In genomic region chr2:131186771-131187601, GRCm38 (mm10) we compare ENCODE assay signal across 8 mouse cellular contexts. TPM values are rescaled to one million over a fixed set of nuclear protein-coding genes. Genes with fewer than 3 reads are reported as not detected.
DNase-seq lines count a peak whose midpoint lies in the region; ATAC-seq and TF ChIP-seq lines count a peak whose summit lies in the region.

Cdc25b (plus strand) TSS chr2:131186949.
Spef1 (minus strand) TSS chr2:131187282.

- peak; percentile 41; the same call in 1 of the 2 replicates for TF ChIP-seq POLR2A in cerebellum, adult 2 months (IDR thresholded peaks at IDR 0.05; ENCODE audit: borderline replicate concordance, insufficient read depth, low read length)

- 1% methylated on average over 43 of the region's 43 CpGs for WGBS in cerebellum, adult 2 months
- 1% methylated on average over 43 of the region's 43 CpGs for WGBS in forebrain, postnatal 0 days
- 2% methylated on average over 37 of the region's 43 CpGs for WGBS in lung, postnatal 0 days

- H3K27me3 ChIP-seq in cerebellum, adult 2 months (ENCODE audit: control insufficient read depth, insufficient read depth, low read length) = no peaks in the 10 kb centered on the region
- H3K27me3 ChIP-seq in forebrain, postnatal 0 days (ENCODE audit: insufficient read depth, low read length) = no peaks in the 10 kb centered on the region
- no peaks in the 10 kb centered on the region for H3K27me3 ChIP-seq in lung, postnatal 0 days (replicated peaks; ENCODE audit: insufficient read depth, low read length)

- peak; percentile 93 for ATAC-seq in forebrain, postnatal 0 days
- peak; percentile 91 for ATAC-seq in lung, postnatal 0 days

- peak within 1 kb of the TSS; percentile 81 for H3K4me2 ChIP-seq in forebrain, postnatal 0 days (ENCODE audit: low read depth)
- peak within 1 kb of the TSS; percentile 83 for H3K4me2 ChIP-seq in lung, postnatal 0 days (replicated peaks; ENCODE audit: low read depth, low read length)

- intact Hi-C loops in heart, postnatal 36 days (cut with DNase I) = no loop called here

- peak within 1 kb of the TSS; percentile 92 for H3K4me3 ChIP-seq in cerebellum, adult 2 months (replicated peaks; ENCODE audit: insufficient read depth, low read depth, low read length)
- H3K4me3 ChIP-seq in forebrain, postnatal 0 days (ENCODE audit: low read depth, low read length) = peak within 1 kb of the TSS; percentile 58
- peak within 1 kb of the TSS; percentile 62 for H3K4me3 ChIP-seq in lung, postnatal 0 days (ENCODE audit: low read depth, low read length)

- H3K36me3 ChIP-seq in forebrain, postnatal 0 days (ENCODE audit: insufficient read depth) = no peaks in the 10 kb centered on the region
- H3K36me3 ChIP-seq in lung, postnatal 0 days (ENCODE audit: insufficient read depth, low read length) = peaks cover 3% of the 10 kb centered on the region; the same call in 1 of the 2 replicates

- H3K27ac ChIP-seq in cerebellum, adult 2 months (ENCODE audit: insufficient read depth, low read length) = peak within 1 kb of the TSS; percentile 52
- H3K27ac ChIP-seq in forebrain, postnatal 0 days (ENCODE audit: low read depth, low read length) = peak within 1 kb of the TSS; percentile 24; the same call in 1 of the 2 replicates
- peak within 1 kb of the TSS; percentile 52 for H3K27ac ChIP-seq in lung, postnatal 0 days (ENCODE audit: low read length)

- TF ChIP-seq EP300 in lung, postnatal 0 days (IDR thresholded peaks at IDR 0.05) = no peak

- H3K9me3 ChIP-seq in forebrain, postnatal 0 days (ENCODE audit: low read length) = no peaks in the 10 kb centered on the region
- H3K9me3 ChIP-seq in lung, postnatal 0 days (ENCODE audit: low read length) = no peaks in the 10 kb centered on the region

- peaks cover 6% of the 10 kb centered on the region; the same call in 1 of the 2 replicates for H3K4me1 ChIP-seq in cerebellum, adult 2 months (ENCODE audit: control insufficient read depth, insufficient read depth, low read length)
- H3K4me1 ChIP-seq in forebrain, postnatal 0 days (ENCODE audit: insufficient read depth) = 0 out of 2 replicates have a peak, but pooled peaks cover 15% of the 10 kb centered on the region
- peaks cover 22% of the 10 kb centered on the region for H3K4me1 ChIP-seq in lung, postnatal 0 days (ENCODE audit: insufficient read depth, low read depth, low read length)

- DNase-seq in Muller cell, postnatal 12 days (ENCODE audit: inconsistent ontology term) = peak; percentile 94
- peak; percentile 86 for DNase-seq in cerebellum, adult 2 months
- DNase-seq in forebrain, postnatal 0 days = peak; percentile 84
- peak; percentile 85 to 86 for DNase-seq in heart, postnatal 36 days
- peak; percentile 64 to 73 for DNase-seq in layer of hippocampus, adult 8-10 months (ENCODE audit: low spot score in 2 of 2)
- peak; percentile 89 for DNase-seq in lung, postnatal 0 days (ENCODE audit: low spot score)
- DNase-seq in ovary, postnatal 10 days (ENCODE audit: low spot score) = peak; percentile 65
- peak; percentile 71 to 79 for DNase-seq in thymus, postnatal 10 days (ENCODE audit: low spot score in 2 of 2)

- no peak for TF ChIP-seq CTCF in cerebellum, adult 2 months (IDR thresholded peaks at IDR 0.05; ENCODE audit: borderline replicate concordance, insufficient read depth, low read depth, low read length)
- TF ChIP-seq CTCF in forebrain, postnatal 0 days (IDR thresholded peaks at IDR 0.05; ENCODE audit: low read depth) = peak; percentile 45
- peak; percentile 38 for TF ChIP-seq CTCF in lung, postnatal 0 days (IDR thresholded peaks at IDR 0.05)

- H3K9ac ChIP-seq in forebrain, postnatal 0 days = peak within 1 kb of the TSS; percentile 78
- H3K9ac ChIP-seq in lung, postnatal 0 days (replicated peaks; ENCODE audit: low read depth) = peak within 1 kb of the TSS; percentile 53

RNA-seq across cellular contexts. Expression of gene Cdc25b, which starts in this region (rescaled TPM):
- polyA plus RNA-seq in cerebellum, adult 2 months (2012; rRNA removed) = 25.7 and 26.4 TPM in 2 replicates
- 10.6 and 11.7 TPM in 2 replicates for total RNA-seq in forebrain, postnatal 0 days (2014; rRNA removed)
- polyA plus RNA-seq in forebrain, postnatal 0 days (2015; fragmentation: Nextera tagmentation; extraction: Ambion mirVana) = 12.4 and 15.2 TPM in 2 replicates
- 1 to 10 TPM; 6.1 to 7.0 TPM for total RNA-seq in heart, postnatal 36 days (2021)
- total RNA-seq in layer of hippocampus, adult 8-10 months (2022) = 10 to 100 TPM; 21.6 to 31.4 (median 25.4) TPM
- polyA plus RNA-seq in lung, postnatal 0 days (2015; fragmentation: Nextera tagmentation; extraction: Ambion mirVana) = 36.5 and 38.7 TPM in 2 replicates

RNA-seq across cellular contexts. Expression of gene Spef1, which starts in this region (rescaled TPM):
- polyA plus RNA-seq in cerebellum, adult 2 months (2012; rRNA removed) = 9.9 and 10.2 TPM in 2 replicates
- 19.6 and 26.2 TPM in 2 replicates for total RNA-seq in forebrain, postnatal 0 days (2014; rRNA removed)
- 7.7 and 9.7 TPM in 2 replicates for polyA plus RNA-seq in forebrain, postnatal 0 days (2015; fragmentation: Nextera tagmentation; extraction: Ambion mirVana)
- total RNA-seq in heart, postnatal 36 days (2021) = 1 to 10 TPM; 5.7 to 6.2 TPM
- 10 to 100 TPM in 2 of 4 experiments, 1 to 10 TPM in 2; 6.7 to 10.7 (median 8.8) TPM for total RNA-seq in layer of hippocampus, adult 8-10 months (2022)
- 12.2 TPM in 2 replicates for polyA plus RNA-seq in lung, postnatal 0 days (2015; fragmentation: Nextera tagmentation; extraction: Ambion mirVana)

Comparison
In these comparisons a context has a peak if more than half of its experiments do, and no peak if none do; other contexts are left out.
1. Peak in every context shown above with its lines: DNase-seq, ATAC-seq, H3K4me3 ChIP-seq and H3K27ac ChIP-seq.